Mouse (Mus musculus): Measurements from ENCODE around the gene Syn3. TPM values are rescaled to one million over a fixed set of nuclear protein-coding genes. Genes with fewer than 3 reads are reported as not detected.
A peak's percentile ranks its signal among the peaks of the same experiment; 100 is the strongest.

Syn3 gene
- total RNA-seq, 2 experiments from 2014 or later: 0.20 to 0.44 TPM

DNA sequence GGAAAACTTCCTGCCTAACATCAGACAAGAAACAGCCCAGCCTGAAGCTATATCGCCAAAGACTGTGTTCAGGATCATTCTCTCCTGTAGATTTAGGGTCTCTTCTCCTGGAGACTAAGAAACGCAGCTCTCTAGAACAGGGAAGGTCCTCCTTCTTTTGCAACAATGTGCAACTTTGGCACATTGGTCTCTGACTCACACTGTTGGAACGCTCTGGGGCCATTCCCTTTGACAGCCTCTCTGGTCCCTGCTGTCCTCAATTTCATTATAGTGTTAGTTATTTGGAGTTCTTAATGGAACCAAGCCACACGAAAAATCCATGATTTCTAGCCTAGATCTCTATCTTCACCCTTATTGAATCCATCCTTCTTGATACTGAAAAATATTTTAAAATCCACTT is 191.5 kb downstream of the Syn3 start:
- DNase-seq: peak; percentile 65 to 71

DNA sequence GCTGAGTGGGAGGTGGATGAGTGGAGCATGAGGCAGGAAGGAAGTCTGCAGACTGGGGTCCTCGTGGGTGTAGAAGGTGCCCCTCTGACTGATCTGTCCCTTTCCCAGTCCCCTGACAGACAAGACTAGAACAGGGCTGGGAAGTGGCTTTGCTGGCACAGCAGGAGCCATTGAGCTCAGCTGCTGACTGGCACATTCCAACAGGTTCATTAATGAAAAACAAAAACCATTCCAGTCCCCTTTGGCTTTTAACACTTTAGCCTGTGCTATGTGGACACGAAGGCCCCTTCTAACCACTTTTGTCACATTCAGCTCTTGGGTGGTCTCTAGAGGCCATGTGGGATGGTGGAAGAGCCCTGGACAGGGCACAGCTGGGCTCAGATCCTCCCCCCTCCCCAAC is 194.1 kb downstream of the Syn3 start:
- DNase-seq: peak in 1 of 2 experiments; percentile 32

DNA sequence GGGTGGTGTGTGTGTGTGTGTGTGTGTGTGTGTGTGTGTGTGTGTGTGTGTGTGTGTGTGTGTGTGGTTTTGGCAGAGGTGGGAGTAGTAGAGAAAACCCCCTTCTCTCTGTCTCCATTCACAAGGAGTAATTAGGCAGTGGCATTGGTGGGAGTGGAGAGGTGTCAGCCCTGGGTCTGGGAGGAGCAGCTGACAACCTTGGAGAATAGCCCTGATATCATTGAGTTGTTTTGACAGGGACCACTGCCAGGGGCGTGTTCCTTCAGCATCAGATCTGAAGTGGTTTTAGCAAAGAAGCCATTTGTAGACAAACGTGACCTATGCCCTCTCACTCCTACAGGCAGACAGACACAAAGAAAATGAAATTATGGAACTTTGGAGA is 195.2 kb downstream of the Syn3 start:
- peak; percentile 55 to 56 for DNase-seq

DNA sequence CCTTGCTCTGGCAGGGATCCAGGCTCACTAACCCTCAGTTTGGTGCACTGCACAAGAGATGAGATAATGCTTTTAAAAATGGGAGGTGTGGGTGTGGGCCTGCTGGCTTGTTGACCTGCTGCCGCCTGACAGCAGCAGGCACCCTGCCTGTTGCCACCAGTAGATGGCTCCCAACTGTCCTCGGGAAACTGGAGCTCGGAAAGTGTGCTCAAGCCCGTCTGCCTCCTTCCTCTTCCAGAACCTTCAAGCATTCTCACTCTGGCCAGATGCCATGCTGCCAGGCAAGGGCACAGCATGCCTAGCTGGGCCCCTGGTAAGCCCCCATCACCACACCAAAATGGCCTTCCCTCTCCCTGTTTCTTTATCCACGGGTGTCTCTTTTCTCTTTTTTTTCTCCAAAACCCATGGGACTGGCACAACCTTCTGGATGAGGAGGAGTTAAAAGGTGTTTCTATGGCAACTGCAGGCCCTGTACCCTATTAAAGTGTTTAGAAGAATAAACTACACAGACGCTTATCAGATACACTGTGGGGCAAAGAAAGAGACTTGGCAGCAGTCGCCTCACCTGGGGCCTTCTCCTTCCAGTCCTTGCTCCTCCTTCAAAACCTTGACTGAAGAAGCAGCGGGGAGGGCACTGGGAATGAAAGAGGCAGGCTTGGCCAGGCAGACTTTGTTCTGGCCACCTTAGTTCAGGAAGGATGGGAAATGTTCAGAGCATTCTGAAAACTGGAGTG is 195.8 kb downstream of the Syn3 start:
- peak; percentile 86 to 92 for DNase-seq

DNA sequence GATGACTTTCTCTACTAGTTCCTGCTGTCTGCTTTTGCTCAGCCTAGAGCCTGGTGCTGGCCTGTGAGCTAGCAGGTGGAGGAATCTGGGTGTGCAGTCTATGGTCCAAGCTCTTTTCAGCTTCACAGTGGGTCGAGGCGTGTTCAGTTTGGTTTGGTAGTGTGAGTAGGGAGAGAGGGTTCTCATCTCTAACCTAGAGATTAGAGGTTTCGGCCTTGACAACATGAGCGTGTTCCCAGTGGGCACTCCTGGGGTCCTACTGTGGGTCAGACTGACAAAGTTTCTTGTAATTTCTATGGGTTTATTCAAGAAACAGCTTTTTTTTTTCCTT is 196.4 kb downstream of the Syn3 start:
- DNase-seq: no peak

DNA sequence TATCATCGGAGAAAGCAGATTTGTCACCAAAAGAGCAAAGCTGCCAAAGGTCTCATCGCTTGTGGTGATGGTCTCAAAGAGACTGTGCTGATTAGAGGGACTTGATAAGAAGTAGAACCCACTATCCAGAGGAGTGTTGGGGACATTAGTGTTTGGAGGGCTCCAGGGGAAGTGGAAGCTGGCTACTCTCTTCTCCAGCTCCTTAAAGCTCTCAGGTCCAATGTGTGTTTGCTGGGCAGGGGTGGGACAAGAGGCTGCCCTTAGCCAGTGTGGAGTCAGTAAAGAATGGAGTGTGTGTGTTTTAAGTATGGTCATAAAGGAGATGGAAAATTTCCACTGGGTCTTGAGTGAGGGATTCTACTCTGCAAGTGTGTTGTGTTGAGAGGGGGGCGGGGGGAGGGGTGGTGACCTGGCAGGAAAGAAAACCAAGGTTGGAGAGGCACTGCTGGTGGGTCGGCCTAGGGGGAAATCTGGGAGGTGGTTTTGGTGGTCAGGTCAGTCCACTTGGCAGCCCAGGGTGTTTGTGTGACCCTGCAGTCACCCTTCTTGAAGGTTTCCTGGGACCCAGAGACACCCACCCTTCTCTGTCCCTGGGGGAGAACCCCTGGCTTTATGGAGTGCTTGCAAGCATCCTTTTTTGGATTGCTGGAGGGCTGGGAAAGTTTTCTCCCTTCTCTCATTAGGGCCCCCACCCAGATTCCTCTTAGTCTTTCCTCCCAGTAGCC is 196.9 kb downstream of the Syn3 start:
- peak; percentile 58 to 74 for DNase-seq

DNA sequence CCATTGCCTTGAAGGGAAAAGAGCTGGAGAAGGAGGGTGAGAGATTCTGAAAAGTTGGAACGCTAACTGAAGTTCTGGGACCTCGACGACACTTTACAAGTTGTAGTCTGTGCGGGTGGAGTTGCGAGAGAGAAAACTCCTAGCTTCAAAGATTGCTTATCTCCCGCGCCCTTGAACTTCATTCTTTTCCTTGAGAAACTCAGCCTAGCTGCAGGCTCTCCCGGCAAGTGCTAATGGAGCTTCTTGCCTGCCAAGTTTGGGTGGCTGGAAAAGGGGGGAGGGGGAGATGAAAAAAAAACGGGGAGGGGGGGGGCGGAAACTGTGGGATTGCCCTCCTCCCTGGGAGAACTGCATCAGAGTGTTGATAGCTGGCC is 197.6 kb downstream of the Syn3 start:
- no peak for DNase-seq

DNA sequence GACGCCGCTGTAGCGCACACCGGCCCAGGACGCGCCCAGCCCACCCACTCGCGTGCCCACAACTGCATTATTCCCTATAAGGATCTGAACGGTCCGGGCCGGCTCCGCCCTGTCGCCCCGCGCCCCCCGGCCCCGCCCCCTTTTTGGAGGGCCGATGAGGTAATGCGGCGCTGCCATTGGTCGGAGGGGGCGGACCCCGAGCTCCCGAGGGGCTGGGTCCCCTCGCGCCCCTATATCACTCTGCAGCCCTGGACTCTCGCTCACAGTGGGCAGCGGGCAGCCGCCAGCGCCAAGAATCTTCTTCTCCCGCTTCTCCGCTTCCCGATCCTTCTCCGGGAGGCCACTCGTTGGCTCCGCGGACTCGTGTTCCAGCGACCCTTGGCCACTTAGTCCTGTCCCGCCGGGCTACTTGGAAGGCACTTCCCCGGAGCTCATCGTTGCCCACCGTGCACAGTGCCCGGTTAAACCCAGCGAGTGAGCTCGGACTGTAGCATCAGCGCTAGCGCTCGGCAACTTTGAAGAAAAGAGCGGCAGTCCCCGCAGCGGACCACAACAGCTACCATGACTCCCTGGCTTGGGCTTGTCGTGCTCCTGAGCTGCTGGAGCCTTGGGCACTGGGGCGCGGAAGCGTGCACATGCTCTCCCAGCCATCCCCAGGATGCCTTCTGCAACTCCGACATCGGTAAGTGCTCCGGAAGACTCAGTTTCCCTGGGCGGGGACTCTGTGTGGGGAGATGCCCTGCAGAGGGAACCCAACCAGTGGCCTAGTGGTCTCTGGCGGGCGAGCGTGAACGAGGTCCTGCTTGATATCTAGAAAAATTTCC is 198.2 kb downstream of the Syn3 start, which contains the start of gene Timp3:
Timp3 (plus strand) TSS at position 80 of the 824 bp plus-strand sequence.
- peak; percentile 90 to 91 for DNase-seq

DNA sequence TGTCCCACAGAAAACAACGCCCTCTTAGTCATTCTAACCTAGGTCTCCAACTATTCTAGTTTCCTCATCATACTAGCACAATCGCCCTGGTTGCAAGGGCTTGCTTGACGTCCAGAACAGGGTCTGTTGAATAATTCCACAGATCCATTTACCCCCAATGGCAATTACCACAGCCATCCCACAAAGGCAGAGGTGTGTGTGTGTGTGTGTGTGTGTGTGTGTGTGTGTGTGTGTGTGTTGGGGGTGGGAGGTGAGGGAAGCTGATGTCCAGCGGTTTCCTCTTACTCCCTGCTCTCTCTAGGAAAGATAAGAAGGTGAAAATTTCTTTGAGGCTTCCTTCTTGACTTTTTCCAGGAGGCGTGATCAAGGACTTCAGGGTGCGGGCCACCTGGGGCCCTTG is 198.9 kb downstream of the Syn3 start:
- DNase-seq: peak in 1 of 2 experiments; percentile 29

DNA sequence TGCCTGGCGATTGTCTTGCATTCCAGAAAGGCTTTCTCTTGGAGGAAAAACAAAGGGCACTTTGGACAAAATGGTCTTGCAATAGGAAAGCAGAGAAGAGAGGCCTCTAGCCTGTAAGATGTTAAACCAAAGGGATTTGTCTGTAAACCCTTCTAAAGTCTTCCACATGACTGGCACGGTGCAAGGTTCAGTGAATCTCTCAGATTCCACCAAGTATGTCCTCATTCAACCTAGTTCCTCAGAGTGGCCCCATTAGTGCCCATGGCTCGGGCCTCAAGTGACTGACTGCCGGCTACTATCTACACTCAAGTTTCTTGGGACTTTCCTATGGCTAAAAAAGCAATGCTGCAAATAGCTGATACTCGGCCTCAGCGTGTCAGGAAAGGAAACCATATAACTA is 200.4 kb downstream of the Syn3 start:
- no peak for DNase-seq

DNA sequence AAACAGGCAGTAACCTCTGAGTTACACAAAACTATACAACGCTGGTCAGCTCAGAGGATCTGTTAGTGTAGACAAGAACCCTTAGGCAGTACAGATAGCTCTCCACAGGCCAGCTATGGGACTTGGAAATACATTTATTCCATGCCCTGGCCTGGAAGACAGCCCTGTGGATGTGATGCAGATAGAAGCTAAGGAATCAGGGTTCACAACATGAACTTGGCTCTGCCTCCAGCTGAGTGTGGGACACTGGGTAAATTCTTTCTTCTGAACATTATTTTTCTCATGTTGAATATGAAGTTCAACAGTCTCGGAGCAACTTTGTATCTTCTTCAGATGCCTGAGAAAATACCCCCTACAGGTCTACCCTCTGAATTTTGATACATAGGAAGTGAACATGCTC is 201.4 kb downstream of the Syn3 start:
- no peak for DNase-seq

DNA sequence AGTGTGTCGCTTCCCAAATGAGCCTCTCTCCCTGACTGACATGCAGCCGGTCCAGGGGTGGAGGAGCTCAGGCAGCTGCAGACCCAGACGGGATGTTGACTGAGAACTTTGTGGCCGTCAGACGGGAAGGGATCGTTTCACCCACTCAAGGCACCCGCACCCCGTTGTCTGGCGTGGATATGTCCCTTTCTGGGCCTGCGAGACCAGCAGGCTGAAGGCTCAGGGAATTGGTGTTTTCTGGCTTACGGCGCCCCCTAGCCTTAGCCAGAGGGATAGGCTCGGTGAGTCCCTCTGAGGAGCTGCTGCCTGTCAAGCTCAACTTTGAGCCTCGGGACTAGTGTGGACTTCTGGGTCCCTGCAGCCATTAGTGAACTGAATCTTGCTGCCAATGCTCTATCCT is 202.6 kb downstream of the Syn3 start:
- peak; percentile 87 to 89 for DNase-seq

DNA sequence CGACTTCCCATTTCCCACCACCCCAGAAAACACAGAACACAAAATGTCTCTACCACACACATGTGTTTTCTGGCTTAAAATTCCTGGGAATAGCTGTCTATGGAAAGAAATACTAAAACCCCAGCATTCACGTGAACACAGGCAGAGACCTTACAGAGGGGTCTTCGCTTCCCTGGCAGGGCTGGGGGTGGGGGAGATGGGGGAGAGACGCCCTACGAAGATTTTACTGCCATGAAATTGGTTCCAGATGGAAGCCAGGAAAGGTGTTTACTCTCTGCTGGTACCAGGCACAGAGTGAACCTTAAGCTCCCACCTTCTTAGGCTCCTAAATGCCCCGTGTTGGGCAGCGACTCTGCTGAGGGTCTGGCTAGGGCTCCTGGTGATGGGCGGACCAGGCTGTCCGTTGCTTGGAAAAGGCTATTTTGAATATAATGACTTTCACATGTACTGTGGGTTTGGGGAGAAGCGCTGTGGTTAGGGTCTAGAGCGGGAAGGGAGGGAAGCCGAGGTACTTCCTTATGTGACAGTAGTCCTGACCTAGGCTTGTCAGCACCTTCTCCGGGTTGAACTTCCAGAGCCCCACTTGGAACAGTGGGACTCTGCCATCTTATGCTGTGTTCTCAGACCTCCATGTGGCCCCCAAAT is 203.1 kb downstream of the Syn3 start:
- DNase-seq: no peak

DNA sequence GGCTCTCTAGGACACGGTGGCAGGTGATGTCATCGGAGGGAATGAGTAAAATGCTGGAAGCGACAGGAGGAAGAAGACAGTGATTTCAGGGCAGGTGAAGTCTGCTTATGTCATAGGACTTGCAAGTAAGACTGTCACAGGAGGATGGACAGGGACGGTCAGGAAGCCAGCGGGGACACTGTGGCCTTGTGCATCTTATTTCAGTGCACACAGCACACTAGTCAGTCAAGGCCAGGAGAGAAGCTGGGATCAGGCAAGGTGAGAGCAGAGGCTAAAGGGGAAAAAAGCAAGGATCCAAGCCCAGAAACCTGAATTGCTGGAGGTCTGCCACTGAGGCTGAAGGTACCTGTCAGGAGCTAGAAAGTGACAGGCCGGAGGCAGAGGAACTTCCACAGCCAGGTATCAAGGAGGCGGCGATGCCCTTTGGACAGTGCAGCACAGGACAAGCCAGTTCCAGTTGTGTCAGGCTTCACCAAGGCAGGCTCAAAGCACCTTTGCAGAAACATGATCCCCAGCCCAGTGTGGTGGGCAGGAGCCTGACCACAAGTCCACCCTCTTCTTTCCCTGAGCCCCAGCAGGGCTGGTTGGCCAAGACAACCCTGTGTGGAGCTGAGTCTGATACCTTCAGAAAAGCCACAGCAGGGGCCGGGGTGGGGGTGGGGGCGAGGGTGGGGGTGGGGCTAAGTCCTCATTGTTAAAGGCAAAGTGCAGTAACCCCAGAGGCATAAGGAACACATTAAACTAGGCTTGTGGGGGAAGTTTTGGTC is 203.9 kb downstream of the Syn3 start:
- DNase-seq: no peak

DNA sequence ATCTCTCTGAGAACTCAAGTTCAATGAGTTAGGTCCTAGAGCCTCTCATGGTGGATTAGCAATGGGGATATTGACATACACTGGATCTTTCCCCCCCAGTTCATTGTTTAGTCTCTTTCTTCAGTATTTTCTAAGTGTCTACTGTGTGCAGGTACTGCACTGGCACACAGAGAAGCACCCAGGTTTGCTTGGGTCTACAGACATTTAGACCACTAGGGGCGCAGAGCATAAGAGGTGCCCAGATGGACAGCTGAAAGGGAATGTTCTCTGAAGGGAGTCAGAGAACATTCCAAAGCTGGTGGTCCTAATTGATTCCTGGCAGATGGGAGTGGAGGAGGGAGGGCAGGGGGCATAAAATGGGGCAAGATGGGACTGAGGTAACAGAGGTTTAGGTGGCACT is 204.8 kb downstream of the Syn3 start:
- DNase-seq: no peak

DNA sequence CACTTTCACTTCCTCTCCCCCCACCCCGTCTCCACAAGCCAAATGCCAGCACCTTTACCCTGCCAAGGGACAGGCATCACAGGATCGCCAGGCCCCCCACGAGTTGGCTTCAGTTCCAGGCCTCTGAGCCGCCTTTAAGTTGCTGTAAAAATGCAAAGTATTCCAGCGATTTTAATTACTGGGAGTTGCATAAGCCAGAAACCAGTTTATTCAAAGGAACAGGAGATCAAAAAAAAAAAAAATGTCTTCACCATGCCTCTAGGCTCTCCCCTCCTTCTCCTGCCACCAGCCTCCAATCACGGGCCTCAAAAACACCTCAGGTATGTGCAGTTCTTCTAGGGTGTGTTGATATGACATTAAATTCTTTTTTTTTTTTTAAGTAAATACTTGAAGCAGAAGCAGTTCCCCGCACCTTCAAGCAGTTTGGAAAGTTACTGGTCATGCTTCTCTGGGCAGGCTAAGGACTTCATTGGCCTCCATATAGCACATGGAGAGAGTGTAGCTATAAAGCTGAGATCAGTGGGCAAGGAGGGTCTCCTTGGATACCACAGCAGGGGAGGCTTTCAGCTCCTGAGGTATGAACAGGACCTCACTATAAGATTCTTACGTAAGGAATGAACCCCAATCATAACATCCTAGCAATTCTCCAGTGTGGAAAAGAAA is 208.5 kb downstream of the Syn3 start:
- DNase-seq: no peak

DNA sequence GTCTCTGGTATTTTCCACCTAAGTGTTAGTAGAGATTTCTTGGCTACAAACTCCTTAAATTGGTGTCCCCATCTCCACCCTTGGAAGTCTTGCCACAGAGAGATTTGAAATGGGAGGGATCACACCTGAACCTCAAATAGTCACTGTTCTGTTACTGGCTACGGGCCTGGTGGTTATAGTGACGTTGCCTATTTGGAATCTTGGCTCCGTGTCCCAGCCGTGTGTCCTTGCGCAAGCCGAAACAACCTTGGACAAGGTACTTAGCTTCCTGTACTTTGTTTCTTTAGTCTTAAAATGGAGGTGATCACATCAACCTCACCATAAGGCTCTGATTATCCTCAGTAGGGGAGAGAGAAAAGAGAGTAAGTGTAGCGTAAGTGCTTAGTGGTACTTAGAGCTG is 212.2 kb downstream of the Syn3 start:
- peak; percentile 57 to 60 for DNase-seq

DNA sequence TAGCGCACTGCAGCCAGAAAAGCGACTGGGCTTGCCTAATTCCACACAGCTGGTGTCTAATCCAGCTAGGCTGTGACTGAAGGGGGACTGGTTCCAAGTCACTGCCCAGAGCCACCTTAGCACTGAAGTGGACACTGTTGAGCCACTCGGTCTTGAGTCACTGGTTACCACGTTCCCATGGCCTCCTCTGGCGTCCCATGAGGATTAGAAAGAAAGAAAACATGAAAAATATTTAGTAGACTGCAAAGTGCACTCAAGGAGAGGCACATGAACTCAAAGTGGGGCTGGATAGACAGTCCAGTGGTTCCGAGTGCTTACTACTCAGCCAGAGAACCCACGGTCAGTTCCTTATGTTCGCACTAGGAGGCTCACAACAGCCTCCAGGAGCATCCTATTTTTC is 217.5 kb downstream of the Syn3 start:
- peak in 1 of 2 experiments; percentile 33 for DNase-seq

DNA sequence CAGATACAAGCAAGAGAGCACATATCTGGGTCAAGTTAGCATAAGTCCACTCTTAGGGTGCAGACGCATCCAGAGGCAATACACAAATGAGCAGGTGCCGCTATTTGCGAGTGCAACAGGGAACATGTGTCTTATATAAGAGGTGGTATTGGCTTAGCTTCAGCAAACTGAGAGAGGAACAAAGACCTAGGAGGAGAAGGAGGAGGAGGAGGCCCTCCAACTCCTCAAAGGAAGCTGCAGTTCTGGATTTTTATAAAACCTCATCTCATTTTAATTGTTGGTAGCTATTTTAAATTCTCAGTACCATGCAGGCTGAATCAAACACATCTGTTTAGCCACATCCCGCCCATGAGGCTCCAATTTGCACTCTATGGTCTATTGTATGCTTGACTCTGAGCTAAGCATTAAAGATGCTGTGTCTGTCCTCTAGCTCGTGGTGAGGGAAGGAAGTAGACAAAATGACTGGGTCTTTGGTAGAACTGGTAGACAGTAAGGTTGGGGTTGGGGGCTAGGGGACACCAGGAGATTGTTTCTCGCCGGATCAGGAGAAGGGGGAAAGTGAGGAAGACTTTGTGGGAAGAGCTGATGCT is 219.0 kb downstream of the Syn3 start:
- DNase-seq: no peak

DNA sequence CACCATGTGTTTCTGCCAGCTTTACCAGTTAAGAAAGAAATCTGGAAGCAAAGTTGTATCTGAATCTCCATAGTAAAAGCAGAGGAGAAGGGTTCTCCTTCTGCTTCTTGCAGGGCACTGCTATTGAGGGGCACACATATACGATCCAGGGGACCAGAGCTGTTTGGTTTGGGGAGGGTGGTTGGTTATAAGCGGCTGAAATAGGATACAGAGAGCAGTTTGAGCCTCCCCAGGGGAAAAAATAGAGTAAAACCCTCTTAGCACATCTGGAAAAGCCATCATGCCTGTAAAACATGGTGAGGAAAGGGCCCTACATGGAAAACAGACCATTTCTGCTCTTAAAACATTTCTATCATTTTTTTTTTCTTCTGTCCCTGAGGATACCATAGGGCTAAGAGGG is 220.2 kb downstream of the Syn3 start:
- DNase-seq: no peak

DNA sequence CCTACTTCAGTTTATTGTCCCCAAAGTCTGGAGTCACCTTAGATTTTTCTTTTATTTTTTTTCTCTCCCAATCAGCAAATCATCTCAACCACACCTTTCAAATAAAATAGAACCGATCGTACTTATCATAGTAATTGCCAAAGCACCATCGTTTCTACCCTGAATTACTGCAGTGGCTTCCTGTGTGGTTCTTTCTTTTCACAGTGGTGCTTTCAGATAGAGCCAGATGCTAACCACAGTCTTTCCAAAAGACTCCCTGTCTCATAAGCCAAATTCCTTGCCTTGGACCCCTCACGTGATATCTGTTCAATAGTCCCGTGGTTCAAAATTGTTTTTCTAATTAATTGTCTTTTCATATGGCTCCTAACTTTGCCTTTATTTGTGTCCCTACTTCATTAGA is 221.4 kb downstream of the Syn3 start:
- no peak for DNase-seq

All from heart, adult 18-20 months (tissue).